Mouse (Mus musculus) CH12.LX (cell line): Measurements from ENCODE around the gene Smok2b.
"Not testable (repeated sequence)": the region's sequence is repeated elsewhere in the genome, so short reads cannot be mapped to it uniquely, and the experiment has no call there.

ENCODE experiments used
- CTCF ChIP-seq, 2 experiments: IDR thresholded peaks in 1 of 2; conservative IDR thresholded peaks in 1 of 2; 2 replicates each; pipeline ENCODE4 v1.5.1; 2011 to 2012; ENCODE audit warnings: low read depth in 2 of 2, low read length in 2 of 2, improper control_type of control experiment in 1 of 2, inconsistent platforms in 1 of 2, mild to moderate bottlenecking in 1 of 2, moderate library complexity in 1 of 2
- EP300 ChIP-seq: IDR thresholded peaks from 2 replicates; pipeline ENCODE4 v1.6.1; 2011; ENCODE audit warnings: low read length, improper control_type of control experiment
- GABPA ChIP-seq: IDR thresholded peaks from 2 replicates; pipeline ENCODE4 v1.6.1; 2012; ENCODE audit warnings: low read depth, low read length, improper control_type of control experiment, inconsistent platforms; ENCODE audit not compliant: insufficient replicate concordance
- HCFC1 ChIP-seq: IDR thresholded peaks from 2 replicates; pipeline ENCODE4 v1.6.1; 2012; ENCODE audit warnings: low read depth, mild to moderate bottlenecking, inconsistent platforms, low read length, improper control_type of control experiment
- KAT2A ChIP-seq: IDR thresholded peaks from 2 replicates; pipeline ENCODE4 v1.6.1; 2012; ENCODE audit warnings: low read length, improper control_type of control experiment, inconsistent platforms; ENCODE audit not compliant: insufficient replicate concordance
- MAX ChIP-seq: IDR thresholded peaks from 2 replicates; pipeline ENCODE4 v1.6.1; 2011; ENCODE audit warnings: low read length, improper control_type of control experiment
- POLR2A ChIP-seq: IDR thresholded peaks from 2 replicates; pipeline ENCODE4 v1.6.1; 2011; ENCODE audit warnings: low read depth, mild to moderate bottlenecking, improper control_type of control experiment, low read length
- POLR2AphosphoS2 ChIP-seq: IDR thresholded peaks from 2 replicates; pipeline ENCODE4 v1.6.1; 2011; ENCODE audit warnings: low read depth, low read length, improper control_type of control experiment
- RCOR1 ChIP-seq: conservative IDR thresholded peaks from 2 replicates; pipeline ENCODE4 v1.6.1; 2012; ENCODE audit warnings: low read depth, mild to moderate bottlenecking, inconsistent platforms, low read length, improper control_type of control experiment
- SIN3A ChIP-seq: IDR thresholded peaks from 2 replicates; pipeline ENCODE4 v1.6.1; 2012; ENCODE audit warnings: low read length, improper control_type of control experiment, inconsistent platforms
- ZC3H11A ChIP-seq: IDR thresholded peaks from 2 replicates; pipeline ENCODE4 v1.6.1; 2012; ENCODE audit warnings: low read depth, mild to moderate bottlenecking, inconsistent platforms, low read length, improper control_type of control experiment
- ZKSCAN1 ChIP-seq: IDR thresholded peaks from 2 replicates; pipeline ENCODE4 v1.6.1; 2012; ENCODE audit warnings: low read depth, inconsistent platforms, low read length, improper control_type of control experiment, borderline replicate concordance

DNA sequence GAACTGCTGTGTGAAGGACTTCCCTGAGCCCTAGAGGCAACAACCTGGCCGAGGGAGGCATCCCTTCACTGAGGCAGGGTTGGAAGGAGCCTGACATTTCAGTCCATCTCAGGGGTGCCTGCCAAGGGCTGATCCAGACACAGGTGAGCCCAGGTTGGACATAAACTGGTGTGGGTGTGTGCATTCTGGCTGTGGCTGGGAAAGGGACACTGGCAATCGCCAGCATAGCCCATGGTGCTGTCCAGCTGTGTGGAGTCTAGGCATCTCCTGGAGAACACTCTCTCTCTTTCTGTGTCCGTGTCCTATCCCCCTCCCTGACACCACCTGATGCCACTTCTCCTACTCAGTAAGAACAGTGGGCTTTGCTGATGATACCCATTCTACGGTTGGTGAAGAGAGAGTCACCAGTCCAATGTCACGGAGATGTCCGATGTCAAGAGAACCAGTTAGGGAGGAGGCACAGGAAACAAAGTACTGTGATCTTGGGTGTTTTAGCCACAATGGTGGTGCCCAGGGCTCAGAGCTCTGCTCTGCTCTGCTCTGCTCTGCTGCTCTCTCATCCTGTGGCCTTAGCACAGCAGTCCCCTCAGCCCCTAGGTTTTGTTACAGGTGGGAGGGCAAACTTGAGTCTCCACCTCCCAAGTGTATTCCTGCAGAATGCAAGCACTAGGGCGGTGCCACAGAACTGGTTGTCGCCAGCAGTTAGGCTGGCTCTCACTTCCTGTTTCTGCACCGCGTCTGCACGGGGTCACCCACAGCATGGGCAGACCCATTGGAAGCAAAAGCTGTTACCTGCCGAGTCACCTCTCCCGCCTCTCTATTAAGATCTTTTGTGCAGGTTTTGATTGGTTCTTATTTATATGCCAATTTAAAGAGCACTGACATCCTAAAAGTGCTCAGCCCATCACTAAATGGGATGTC lies 11.0 kb downstream of the Smok2b start:
- not testable (repeated sequence) for TF ChIP-seq GABPA; EP300; HCFC1; CTCF (conservative IDR thresholded peaks at IDR 0.05 in 1 of 2, IDR thresholded peaks at IDR 0.05 in 1 of 2; ENCODE audit: low read depth in 2 of 2, low read length in 2 of 2); KAT2A; POLR2A; SIN3A; POLR2AphosphoS2; ZKSCAN1; RCOR1; MAX; ZC3H11A
